Mouse (Mus musculus): ENCODE data around the gene Bcl2l13.

GRCm38 (mm10) chr6:120938763-120939450, 102.9 kb downstream of the Bcl2l13 start:
- TF ChIP-seq POLR2A (IDR thresholded peaks at IDR 0.05; ENCODE audit: extremely low read depth, insufficient read depth, low read length) (no peak), CTCF (IDR thresholded peaks at IDR 0.05; ENCODE audit: extremely low read depth, insufficient read depth, low read length) (no peak)

Data from cortical plate, adult 2 months (tissue).